Mouse (Mus musculus) Patski (cell line): ENCODE measurements around the gene Tfap2c. TPM values are rescaled to one million over a fixed set of nuclear protein-coding genes. Genes with fewer than 3 reads are reported as not detected.

Experiments
- ATAC-seq: fragments of 100-300 bp; one replicate; pipeline ENCODE4 v1.8.0; 2021
- CTCF ChIA-PET: fragments of 350-600 bp; sonication (Branson Sonifier 250); formaldehyde crosslinking; loops from one replicate; lab custom pipeline; 2022; ENCODE audit warnings: inconsistent platforms; lab: Charles Lee
- POLR2A ChIA-PET: fragments of 350-600 bp; sonication (Branson Sonifier 250); formaldehyde crosslinking; loops from one replicate; lab custom pipeline; 2022; ENCODE audit warnings: antibody characterized with exemption, inconsistent platforms; lab: Charles Lee
- DNase-seq: peaks from one replicate; pipeline ENCODE4 v3.0.0-alpha.2; 2011; ENCODE audit warnings: low read depth, low spot score
- H3K27me3 ChIP-seq: fragments of 371-371 bp; one replicate; pipeline ENCODE4 v1.5.1; 2021
- CTCF ChIP-seq: fragments of 100-300 bp; IDR thresholded peaks from one replicate; pipeline ENCODE4 v1.5.1; 2021
- in situ Hi-C: fragments of 300-500 bp; cut with MboI; formaldehyde crosslinking; loops from 3 replicates; pipeline ENCODE4 v1.11.1; 2018; ENCODE audit warnings: low pct_unique_long_range_greater_than_20kb, mixed read lengths
- polyA plus RNA-seq: library from polyadenylated mRNA; unstranded; gene quantifications from one replicate; pipeline ENCODE4 v1.2.3, GENCODE M21; 2021

The Tfap2c gene
- 0.03 TPM for polyA plus RNA-seq

DNA sequence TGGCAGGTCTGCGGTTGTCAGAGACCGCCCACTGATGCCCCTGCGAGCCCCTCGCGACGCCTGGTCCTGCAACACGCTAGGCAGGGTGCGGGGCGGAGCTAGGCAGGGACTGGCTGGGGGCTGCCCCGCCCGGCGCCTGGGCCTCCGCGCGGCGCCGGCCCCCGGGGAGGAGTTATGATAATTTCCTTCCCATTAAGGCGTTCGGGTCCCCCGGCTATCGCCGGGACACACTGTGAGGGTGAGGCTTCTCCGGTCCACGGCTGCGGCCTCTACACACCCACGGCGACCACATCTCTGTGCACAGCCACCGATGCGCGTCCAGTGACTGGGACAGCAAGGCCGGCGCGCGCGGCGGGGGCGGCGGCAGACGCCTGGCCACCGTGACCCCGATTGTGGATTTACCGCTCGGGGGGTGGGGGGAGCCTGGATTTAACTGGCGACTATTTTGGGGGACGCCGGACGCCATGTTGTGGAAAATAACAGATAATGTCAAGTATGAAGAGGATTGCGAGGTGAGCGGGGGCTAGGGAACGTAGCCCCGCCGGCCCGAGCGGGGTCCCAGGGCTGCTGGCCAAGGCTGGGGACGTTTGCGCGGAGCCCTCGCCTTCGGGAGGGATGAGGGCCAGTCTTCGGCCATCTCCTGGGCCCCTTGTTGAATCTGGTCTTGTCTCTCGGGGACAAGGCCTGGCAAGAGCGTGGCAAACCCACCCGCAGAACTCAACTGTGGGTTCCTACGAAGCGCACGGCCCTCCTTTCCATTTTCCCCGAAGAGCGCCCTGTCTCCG, at the start of gene Tfap2c:
Tfap2c (plus strand) TSS at position 223 of the 785 bp plus-strand sequence.
- TF ChIP-seq CTCF = no peak
- in situ Hi-C loops = loop anchor here (10.0 kb wide), 1 partner anchor 205 kb away; no protein-coding TSS in a partner anchor
- DNase-seq (no peak), ATAC-seq (no peak)
- peaks cover 66% of the 10 kb centered on the region for H3K27me3 ChIP-seq
- ChIA-PET CTCF (interaction anchor here (0.8 to 1.0 kb wide), 2 partner anchors 8 to 10 kb away, joined by 3 read pairs; no protein-coding TSS in a partner anchor), POLR2A (no interaction called here)

DNA sequence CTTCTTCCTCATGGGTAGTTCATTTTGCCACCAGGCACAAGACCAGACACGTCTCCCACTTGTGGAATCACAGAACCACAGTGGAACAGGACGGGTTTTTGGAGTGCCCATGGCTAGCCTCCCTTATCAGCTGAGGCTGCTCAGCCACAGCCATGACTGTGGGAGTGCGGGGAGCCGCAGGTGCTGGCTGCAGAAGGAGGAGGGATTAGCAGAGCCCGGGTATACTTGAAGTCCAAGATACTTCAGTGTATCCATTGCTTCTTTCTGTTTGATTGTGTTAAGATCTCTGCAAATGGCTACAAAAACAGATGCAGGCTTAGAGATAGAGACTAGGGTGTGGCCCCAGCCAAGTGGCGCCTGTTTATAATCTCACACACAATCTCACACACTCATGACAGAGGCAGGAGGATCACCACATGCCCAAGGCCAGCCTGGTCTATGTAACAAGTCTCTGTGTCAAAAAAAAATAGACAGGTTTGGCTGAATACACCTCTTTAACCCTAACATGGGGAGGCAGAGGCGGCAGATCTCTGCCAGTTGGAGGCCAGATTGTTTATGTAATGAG, 48.6 kb upstream of the Tfap2c start:
- in situ Hi-C loops = no loop called here
- no peaks in the 10 kb centered on the region for H3K27me3 ChIP-seq
- POLR2A ChIA-PET = no interaction called here
- ATAC-seq (no peak), DNase-seq (no peak)
- CTCF ChIA-PET = no interaction called here
- no peak for TF ChIP-seq CTCF

DNA sequence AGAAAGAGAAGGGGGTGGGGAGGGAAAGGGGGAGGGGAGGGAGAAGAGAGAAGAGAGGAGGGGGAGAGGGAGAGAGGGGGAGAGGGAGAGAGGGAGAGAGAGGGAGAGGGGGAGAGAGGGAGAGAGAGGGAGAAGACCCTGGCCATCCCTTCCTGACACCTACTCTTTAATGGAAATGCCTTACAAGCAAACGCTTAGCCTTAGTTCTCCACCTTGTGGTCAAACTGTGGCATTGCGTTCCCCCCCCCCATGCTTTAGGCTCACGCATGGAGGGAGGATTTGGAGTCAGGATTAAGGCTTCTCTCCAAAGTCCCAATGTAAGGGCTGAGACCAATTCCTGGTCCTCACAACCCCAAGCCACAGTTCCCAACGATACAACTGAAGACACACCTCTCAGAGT, 48.1 kb upstream of the Tfap2c start:
- CTCF ChIA-PET = interaction anchor here (1.2 to 1.8 kb wide), 3 partner anchors 12 to 272 kb away, joined by 3 to 5 read pairs (median 4); no protein-coding TSS in a partner anchor
- no peak for DNase-seq
- no peak for TF ChIP-seq CTCF
- no peak for ATAC-seq
- in situ Hi-C loops = no loop called here
- no peaks in the 10 kb centered on the region for H3K27me3 ChIP-seq
- POLR2A ChIA-PET = no interaction called here

DNA sequence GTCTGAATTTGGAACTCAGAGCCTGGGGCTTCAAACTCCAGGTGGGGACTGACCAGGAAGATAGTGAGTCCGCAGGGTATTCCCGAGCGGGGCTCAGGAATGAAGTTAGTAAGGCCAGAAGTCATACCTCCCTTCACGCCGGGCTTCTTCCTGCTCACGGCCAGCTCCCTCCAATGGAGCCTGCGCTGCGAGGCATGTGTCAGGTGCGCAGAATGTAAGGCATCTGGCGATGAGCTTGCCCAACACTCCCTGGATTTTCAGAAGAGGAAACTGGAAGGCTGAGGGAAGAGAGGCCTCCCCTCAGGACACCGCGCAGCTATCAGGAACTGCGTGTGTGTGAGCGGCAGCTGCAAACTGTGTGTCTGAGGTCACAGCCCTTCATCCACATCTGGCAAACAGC, 47.2 kb upstream of the Tfap2c start:
- CTCF ChIA-PET = interaction anchor here (1.2 to 1.8 kb wide), 4 partner anchors 13 to 280 kb away, joined by 3 to 5 read pairs (median 4); no protein-coding TSS in a partner anchor
- in situ Hi-C loops = no loop called here
- POLR2A ChIA-PET = no interaction called here
- ATAC-seq (no peak), DNase-seq (no peak)
- TF ChIP-seq CTCF = no peak
- no peaks in the 10 kb centered on the region for H3K27me3 ChIP-seq

DNA sequence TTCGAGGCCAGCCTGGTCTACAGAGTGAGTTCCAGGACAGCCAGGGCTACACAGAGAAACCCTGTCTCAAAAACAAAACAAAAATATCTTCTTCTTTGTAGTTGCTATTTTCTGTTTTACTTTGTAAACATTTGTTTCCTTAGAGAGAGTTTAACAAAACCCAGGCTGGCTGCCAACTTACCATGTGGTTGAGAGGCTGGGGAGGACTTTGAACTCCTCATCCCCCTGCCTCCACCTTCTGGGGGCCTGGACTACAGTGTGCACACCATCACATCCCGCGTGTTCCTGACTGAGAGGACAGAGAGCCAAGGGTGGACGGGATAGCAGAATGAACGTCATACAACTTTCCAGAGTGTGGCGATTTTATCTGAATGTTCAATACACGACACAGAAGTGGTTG, 43.3 kb upstream of the Tfap2c start:
- ChIA-PET POLR2A (no interaction called here), CTCF (no interaction called here)
- H3K27me3 ChIP-seq = peaks cover 5% of the 10 kb centered on the region
- ATAC-seq (no peak), DNase-seq (no peak)
- in situ Hi-C loops = no loop called here
- TF ChIP-seq CTCF = no peak

DNA sequence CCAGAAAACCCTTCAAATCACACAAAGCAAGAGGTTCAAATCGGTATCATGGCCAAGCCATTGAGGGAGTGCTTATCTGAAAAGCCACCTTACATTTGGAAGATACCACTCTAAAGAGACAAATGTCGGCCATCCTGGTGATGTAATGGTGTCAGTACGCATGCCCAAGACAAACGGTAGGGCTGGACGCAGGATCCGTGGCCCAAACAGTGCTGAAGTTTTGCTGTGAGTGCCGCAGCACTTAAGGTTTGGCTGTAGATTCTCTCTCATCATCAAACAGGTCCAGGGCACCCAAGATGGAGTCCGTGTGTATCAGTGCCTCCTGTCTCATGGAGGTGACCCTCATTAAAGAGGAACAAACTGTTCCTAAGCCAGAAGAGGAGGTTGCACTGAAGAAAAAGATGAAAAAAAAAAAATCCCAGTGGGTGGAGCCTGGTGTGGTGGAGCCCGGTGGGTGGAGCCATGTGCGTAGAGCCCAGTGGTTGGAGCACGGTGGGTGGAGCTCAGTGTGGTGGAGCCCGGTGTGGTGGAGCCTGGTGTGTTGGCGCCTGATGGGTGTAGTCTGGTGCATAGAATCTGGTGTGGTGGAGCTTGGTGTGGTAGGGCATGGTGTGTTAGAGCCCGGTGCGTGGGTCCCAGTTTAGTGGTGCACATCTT, 39.2 kb upstream of the Tfap2c start:
- POLR2A ChIA-PET = no interaction called here
- CTCF ChIA-PET = interaction anchor here (1.1 kb wide), 1 partner anchor 34 kb away, joined by 3 read pairs; no protein-coding TSS in a partner anchor
- in situ Hi-C loops = no loop called here
- H3K27me3 ChIP-seq = peaks cover 12% of the 10 kb centered on the region
- TF ChIP-seq CTCF = no peak
- ATAC-seq (no peak), DNase-seq (no peak)

DNA sequence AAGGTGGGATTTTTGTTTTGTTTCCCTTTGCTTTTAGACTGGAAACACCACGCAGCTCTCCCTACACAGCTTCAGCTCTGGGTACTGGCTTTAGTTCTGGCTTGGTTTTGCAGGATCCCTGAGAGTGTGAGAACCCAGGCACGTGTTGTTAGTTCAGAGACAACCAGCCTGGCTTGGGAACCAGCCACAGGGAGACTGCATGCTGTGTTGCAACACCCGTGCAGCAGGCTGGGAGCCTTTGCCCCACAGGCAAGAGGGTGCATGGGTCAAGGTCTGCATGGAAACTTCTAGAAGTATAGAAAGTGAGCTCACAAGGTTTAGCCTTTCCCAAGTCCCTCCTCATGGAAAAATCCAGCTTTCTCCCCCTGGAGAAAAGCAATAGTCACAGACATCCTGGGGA, 38.5 kb upstream of the Tfap2c start:
- ChIA-PET CTCF (interaction anchor here (1.1 kb wide), 1 partner anchor 34 kb away, joined by 3 read pairs; no protein-coding TSS in a partner anchor), POLR2A (no interaction called here)
- in situ Hi-C loops = no loop called here
- no peak for TF ChIP-seq CTCF
- ATAC-seq = no peak
- H3K27me3 ChIP-seq = peaks cover 12% of the 10 kb centered on the region
- DNase-seq = no peak

DNA sequence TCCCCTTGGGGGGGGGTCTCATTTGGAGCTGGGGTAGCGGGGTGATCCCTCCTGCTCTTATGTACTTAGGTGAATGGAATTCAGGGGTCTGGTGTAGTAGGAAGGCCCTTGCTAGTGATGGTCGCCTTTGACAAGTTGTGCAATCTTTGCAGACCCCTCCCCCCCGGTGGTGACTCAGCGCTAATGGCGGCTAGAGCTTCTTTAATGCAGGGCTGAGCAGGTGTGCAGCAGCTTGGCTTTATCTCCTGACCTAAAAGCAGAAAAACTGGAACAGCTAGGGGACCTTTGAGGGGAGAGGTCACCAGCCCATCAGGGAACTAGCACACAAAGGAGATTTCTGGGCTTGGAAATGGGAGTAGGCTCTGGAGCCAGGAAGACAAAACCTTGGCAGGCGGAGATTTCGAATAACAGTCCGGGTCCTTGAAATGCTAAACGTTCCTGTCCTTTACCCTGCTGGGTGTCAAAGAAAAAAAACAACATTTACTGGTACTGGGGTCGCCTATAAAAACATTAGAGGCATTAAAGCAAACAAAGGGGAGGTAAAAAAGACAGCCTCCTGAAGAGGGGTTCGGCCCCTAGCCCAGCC, 32.9 kb upstream of the Tfap2c start:
- peaks cover 15% of the 10 kb centered on the region for H3K27me3 ChIP-seq
- no peak for DNase-seq
- in situ Hi-C loops = no loop called here
- TF ChIP-seq CTCF = no peak
- no peak for ATAC-seq
- ChIA-PET CTCF (no interaction called here), POLR2A (no interaction called here)

DNA sequence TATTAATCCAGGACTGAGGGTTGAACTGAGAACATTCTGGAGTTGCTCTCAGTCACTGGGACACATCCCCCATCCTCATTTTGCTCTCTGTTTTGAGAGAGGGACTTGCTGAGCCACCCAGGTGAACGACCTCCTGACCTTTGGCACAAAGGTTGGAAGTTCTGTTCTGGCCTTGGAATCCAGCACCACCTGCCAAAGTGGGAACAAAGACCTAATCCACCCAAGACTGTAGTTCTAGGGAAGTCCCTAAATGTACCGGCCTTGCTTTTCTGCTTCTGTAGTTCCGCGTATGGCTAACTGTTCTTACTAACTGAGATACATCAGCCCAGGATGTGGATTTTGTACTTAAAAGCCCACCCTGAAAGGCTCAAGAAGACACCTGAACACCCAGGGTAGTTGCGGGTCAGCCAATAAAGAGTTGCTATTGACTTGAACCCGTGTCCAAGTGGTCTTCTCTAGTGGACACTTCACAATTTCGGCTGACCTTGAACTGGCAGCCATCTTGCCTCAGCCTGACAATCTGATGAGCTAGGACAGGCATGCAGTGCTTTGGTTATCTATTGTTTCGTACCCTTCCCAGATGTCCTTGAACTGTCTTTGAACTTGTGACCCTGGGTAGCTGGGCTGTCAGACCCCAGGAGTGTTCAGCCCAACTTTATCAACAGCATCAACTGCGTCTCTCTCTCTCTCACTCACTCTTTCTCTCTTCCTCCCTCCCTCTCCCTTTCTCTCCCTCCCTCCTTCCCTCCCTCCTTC, 28.6 kb upstream of the Tfap2c start:
- DNase-seq (no peak), ATAC-seq (no peak)
- in situ Hi-C loops = no loop called here
- peaks cover 11% of the 10 kb centered on the region for H3K27me3 ChIP-seq
- CTCF ChIA-PET = no interaction called here
- no peak for TF ChIP-seq CTCF
- POLR2A ChIA-PET = no interaction called here

DNA sequence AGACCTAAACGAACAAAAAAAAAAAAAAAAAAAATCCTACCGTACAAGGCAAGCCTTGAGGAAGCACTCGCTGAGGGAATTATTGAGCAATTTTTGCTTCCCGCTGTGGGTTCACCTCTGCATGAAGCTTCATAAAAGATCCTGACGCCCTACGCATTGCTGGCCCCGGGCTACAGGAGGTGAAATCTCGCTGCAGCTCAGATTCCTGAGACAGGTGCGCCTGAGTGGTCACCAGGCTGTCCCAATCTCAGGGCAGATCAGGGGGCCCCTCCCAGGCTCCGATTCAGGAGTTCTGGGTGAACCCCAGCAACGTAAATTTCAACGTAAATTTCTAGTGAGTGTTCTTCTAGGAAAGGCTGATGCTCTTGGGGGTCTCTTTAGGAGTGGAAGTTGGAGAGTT, 26.9 kb upstream of the Tfap2c start:
- DNase-seq (no peak), ATAC-seq (no peak)
- TF ChIP-seq CTCF = no peak
- ChIA-PET POLR2A (no interaction called here), CTCF (no interaction called here)
- H3K27me3 ChIP-seq = peaks cover 11% of the 10 kb centered on the region
- in situ Hi-C loops = no loop called here
